Mouse (Mus musculus) small intestine, adult 2 months (tissue): ENCODE results near the gene Mthfsd. TPM values are rescaled to one million over a fixed set of nuclear protein-coding genes. Genes with fewer than 3 reads are reported as not detected.

ENCODE experiments used
- H3K27ac ChIP-seq: fragments of 200-500 bp; 2 replicates; pipeline ENCODE4 v1.5.1; 2012; ENCODE audit warnings: low read depth, low read length, control low read depth, inconsistent platforms; ENCODE audit not compliant: insufficient read depth
- H3K27me3 ChIP-seq: fragments of 200-500 bp; 2 replicates; pipeline ENCODE4 v1.6.1; 2012; ENCODE audit warnings: mild to moderate bottlenecking, moderate library complexity, low read length, inconsistent platforms; ENCODE audit not compliant: control insufficient read depth, insufficient read depth
- H3K36me3 ChIP-seq: fragments of 200-500 bp; 2 replicates; pipeline ENCODE4 v1.6.1; 2012; ENCODE audit warnings: mild to moderate bottlenecking, low read length, control low read depth, inconsistent platforms; ENCODE audit not compliant: control insufficient read depth, insufficient read depth
- H3K4me1 ChIP-seq: fragments of 200-500 bp; 2 replicates; pipeline ENCODE4 v1.6.1; 2012; ENCODE audit warnings: low read length, inconsistent platforms, mixed read lengths; ENCODE audit not compliant: control insufficient read depth, insufficient read depth, insufficient read length
- H3K4me3 ChIP-seq: fragments of 200-500 bp; 2 replicates; pipeline ENCODE4 v1.5.1; 2012; ENCODE audit warnings: low read depth, mild to moderate bottlenecking, control low read depth, inconsistent platforms, low read length, moderate library complexity
- CTCF ChIP-seq: fragments of 200-500 bp; IDR thresholded peaks from 2 replicates; pipeline ENCODE4 v1.5.1; 2012; ENCODE audit warnings: low read depth, mild to moderate bottlenecking, control low read depth, inconsistent platforms, low read length, moderate library complexity, mixed read lengths; ENCODE audit not compliant: insufficient replicate concordance, insufficient read length; ENCODE audit errors: extremely low read depth
- POLR2A ChIP-seq: fragments of 200-500 bp; IDR thresholded peaks from 2 replicates; pipeline ENCODE4 v1.6.1; 2012; ENCODE audit warnings: low read depth, mild to moderate bottlenecking, control low read depth, inconsistent platforms, low read length, moderate library complexity
- WGBS: fragments of 180-500 bp; shearing (Covaris S2); methylation state at CpG from one replicate; pipeline ENCODE4 v1.1.7; 2018; 5-methylcytosine and 5-hydroxymethylcytosine counted together
- polyA plus RNA-seq: library from polyadenylated mRNA; depleted of rRNA; stranded (reverse); fragments of >200 nt; gene quantifications from 2 replicates; pipeline ENCODE4 v1.2.3, GENCODE M21; 2012; rRNA removed

Mthfsd gene
- polyA plus RNA-seq, 1 experiment = 23.4 TPM

- WGBS = 73% methylated on average over 13 of the region's 13 CpGs
- Histone ChIP-seq H3K27ac (no peak overlapping the region), H3K4me1 (no peaks in the 10 kb centered on the region), H3K4me3 (no peak overlapping the region), H3K36me3 (no peaks in the 10 kb centered on the region), H3K27me3 (no peaks in the 10 kb centered on the region)
- TF ChIP-seq CTCF = no peak
- TF ChIP-seq POLR2A = no peak
Measured at GRCm38 (mm10) chr8:121063649-121064048, 44.5 kb downstream of the Mthfsd start.

GRCm38 (mm10) chr8:121062521-121062920 is 45.7 kb downstream of the Mthfsd start:
- H3K27ac ChIP-seq = no peak overlapping the region
- no peaks in the 10 kb centered on the region for H3K4me1 ChIP-seq
- H3K27me3 ChIP-seq = no peaks in the 10 kb centered on the region
- WGBS = 90% methylated on average over 6 of the region's 6 CpGs
- H3K36me3 ChIP-seq = no peaks in the 10 kb centered on the region
- no peak overlapping the region for H3K4me3 ChIP-seq
- no peak for TF ChIP-seq POLR2A
- no peak for TF ChIP-seq CTCF

GRCm38 (mm10) chr8:121059098-121059497 is 49.1 kb downstream of the Mthfsd start:
- Histone ChIP-seq H3K27me3 (no peaks in the 10 kb centered on the region), H3K36me3 (no peaks in the 10 kb centered on the region), H3K27ac (no peak overlapping the region), H3K4me1 (no peaks in the 10 kb centered on the region), H3K4me3 (no peak overlapping the region)
- WGBS = 73% methylated on average over 7 of the region's 7 CpGs
- no peak for TF ChIP-seq CTCF
- no peak for TF ChIP-seq POLR2A

GRCm38 (mm10) chr8:121058081-121058480 is 50.1 kb downstream of the Mthfsd start:
- no peak for TF ChIP-seq CTCF
- H3K4me3 ChIP-seq = no peak overlapping the region
- H3K27me3 ChIP-seq = no peaks in the 10 kb centered on the region
- H3K36me3 ChIP-seq = no peaks in the 10 kb centered on the region
- no peaks in the 10 kb centered on the region for H3K4me1 ChIP-seq
- no peak overlapping the region for H3K27ac ChIP-seq
- 72% methylated on average over 9 of the region's 9 CpGs for WGBS

- H3K27me3 ChIP-seq = no peaks in the 10 kb centered on the region
- 68% methylated on average over 9 of the region's 9 CpGs for WGBS
- no peak overlapping the region for H3K4me3 ChIP-seq
- no peaks in the 10 kb centered on the region for H3K4me1 ChIP-seq
- no peak overlapping the region for H3K27ac ChIP-seq
- H3K36me3 ChIP-seq = no peaks in the 10 kb centered on the region
- TF ChIP-seq POLR2A = no peak
- no peak for TF ChIP-seq CTCF
Measured at GRCm38 (mm10) chr8:121047441-121047840, 60.8 kb downstream of the Mthfsd start.

- no peaks in the 10 kb centered on the region for H3K27me3 ChIP-seq
- H3K36me3 ChIP-seq = no peaks in the 10 kb centered on the region
- no peak for TF ChIP-seq POLR2A
- no peak for TF ChIP-seq CTCF
- H3K4me3 ChIP-seq = no peak overlapping the region
- H3K27ac ChIP-seq = 0 out of 2 replicates have a peak overlapping the region, but pooled peaks have one; percentile 12
- 26% methylated on average over 19 of the region's 19 CpGs for WGBS
- H3K4me1 ChIP-seq = no peaks in the 10 kb centered on the region
Measured at GRCm38 (mm10) chr8:121043719-121044440, 64.3 kb downstream of the Mthfsd start.

Other genes starting within 250 kb of the Mthfsd start
- gene Foxf1, start 24.0 kb downstream of the Mthfsd start, polyA plus RNA-seq = 28.2 and 49.6 TPM in 2 replicates
- gene Foxc2, start 7.8 kb upstream of the Mthfsd start, polyA plus RNA-seq = 0.53 and 0.63 TPM in 2 replicates
- 3.0 and 7.9 TPM in 2 replicates for gene Foxl1, start 19.5 kb upstream of the Mthfsd start, polyA plus RNA-seq